Mouse (Mus musculus) forebrain, embryonic 15.5 days (tissue): Measurements from ENCODE around the gene Zmynd8. TPM values are rescaled to one million over a fixed set of nuclear protein-coding genes. Genes with fewer than 3 reads are reported as not detected.

Experiments
- ATAC-seq: fragments of 200-750 bp; cut with Nextera tagmentation; replicated peaks from 2 replicates; pipeline ENCODE4 v1.8.0; 2017; ENCODE audit warnings: mild to moderate bottlenecking, moderate TSS enrichment, moderate library complexity
- H3K27ac ChIP-seq: fragments of 300-500 bp; sonication (generic); replicated peaks from 2 replicates; pipeline ENCODE4 v1.5.1; 2015; ENCODE audit warnings: mild to moderate bottlenecking, inconsistent platforms
- H3K27me3 ChIP-seq: fragments of 300-500 bp; sonication (generic); 2 replicates; pipeline ENCODE4 v1.6.1; 2015; ENCODE audit warnings: inconsistent platforms
- H3K36me3 ChIP-seq: fragments of 300-500 bp; sonication (generic); 2 replicates; pipeline ENCODE4 v1.6.1; 2015; ENCODE audit warnings: mild to moderate bottlenecking, inconsistent platforms
- H3K4me1 ChIP-seq: fragments of 300-500 bp; sonication (generic); 2 replicates; pipeline ENCODE4 v1.6.1; 2015; ENCODE audit warnings: inconsistent platforms
- H3K4me2 ChIP-seq: fragments of 300-500 bp; sonication (generic); replicated peaks from 2 replicates; pipeline ENCODE4 v1.6.1; 2015; ENCODE audit warnings: mild to moderate bottlenecking, inconsistent platforms
- H3K4me3 ChIP-seq: fragments of 300-500 bp; sonication (generic); 2 replicates; pipeline ENCODE4 v1.5.1; 2015; ENCODE audit warnings: mild to moderate bottlenecking, inconsistent platforms
- H3K9ac ChIP-seq: fragments of 300-500 bp; sonication (generic); replicated peaks from 2 replicates; pipeline ENCODE4 v1.6.1; 2015; ENCODE audit warnings: mild to moderate bottlenecking, inconsistent platforms
- H3K9me3 ChIP-seq: fragments of 300-500 bp; sonication (generic); 2 replicates; pipeline ENCODE4 v1.6.1; 2016; ENCODE audit warnings: inconsistent platforms
- WGBS: fragments of 180-500 bp; shearing (Covaris S2); methylation state at CpG from one replicate; pipeline ENCODE4 v1.1.7; 2015; ENCODE audit warnings: mixed read lengths; 5-methylcytosine and 5-hydroxymethylcytosine counted together
- polyA plus RNA-seq: library from polyadenylated mRNA; unstranded; fragments of >200 nt; fragmentation: Nextera tagmentation; extraction: Ambion mirVana; gene quantifications from 2 replicates; pipeline ENCODE4 v1.2.1, GENCODE M21; 2015

Zmynd8 gene
- 81.0 and 85.9 TPM in 2 replicates for polyA plus RNA-seq

GRCm38 (mm10) chr2:165898202-165899194 is at the start of gene Zmynd8:
Zmynd8 (minus strand) TSS chr2:165899016.
- Histone ChIP-seq H3K27ac (no peak within 1 kb of the TSS), H3K27me3 (no peaks in the 10 kb centered on the region), H3K4me3 (no peak within 1 kb of the TSS), H3K36me3 (no peaks in the 10 kb centered on the region), H3K9ac (no peak within 1 kb of the TSS), H3K4me2 (no peak within 1 kb of the TSS), H3K9me3 (no peaks in the 10 kb centered on the region), H3K4me1 (peaks cover 13% of the 10 kb centered on the region)
- no peak for ATAC-seq
- 44% methylated on average over 23 of the region's 23 CpGs for WGBS

GRCm38 (mm10) chr2:165948007-165948406 is 49.2 kb upstream of the Zmynd8 start:
- Histone ChIP-seq H3K27me3 (no peaks in the 10 kb centered on the region), H3K27ac (no peak overlapping the region), H3K4me3 (no peak overlapping the region), H3K36me3 (no peaks in the 10 kb centered on the region), H3K9ac (no peak overlapping the region), H3K9me3 (no peaks in the 10 kb centered on the region), H3K4me2 (no peak overlapping the region), H3K4me1 (no peaks in the 10 kb centered on the region)
- ATAC-seq, result no peak
- 23% methylated on average over 1 of the region's 1 CpGs for WGBS

- H3K4me1 ChIP-seq, result no peaks in the 10 kb centered on the region
Measured at GRCm38 (mm10) chr2:165946046-165946564, 47.3 kb upstream of the Zmynd8 start.

GRCm38 (mm10) chr2:165944576-165945351 is 45.9 kb upstream of the Zmynd8 start:
- H3K9me3 ChIP-seq, result no peaks in the 10 kb centered on the region
- no peak overlapping the region for H3K4me2 ChIP-seq
- no peak for ATAC-seq
- H3K27me3 ChIP-seq, result no peaks in the 10 kb centered on the region
- H3K4me3 ChIP-seq, result no peak overlapping the region
- H3K36me3 ChIP-seq, result no peaks in the 10 kb centered on the region
- no peak overlapping the region for H3K9ac ChIP-seq
- no peak overlapping the region for H3K27ac ChIP-seq
- H3K4me1 ChIP-seq, result no peaks in the 10 kb centered on the region
- 72% methylated on average over 11 of the region's 11 CpGs for WGBS

More at GRCm38 (mm10) chr2:165946046-165946564, 47.3 kb upstream of the Zmynd8 start:
- no peak for ATAC-seq
- H3K36me3 ChIP-seq, result no peaks in the 10 kb centered on the region
- no peak overlapping the region for H3K4me3 ChIP-seq
- H3K27me3 ChIP-seq, result no peaks in the 10 kb centered on the region
- no peak overlapping the region for H3K4me2 ChIP-seq
- H3K9me3 ChIP-seq, result no peaks in the 10 kb centered on the region
- H3K9ac ChIP-seq, result no peak overlapping the region
- H3K27ac ChIP-seq, result no peak overlapping the region
- 86% methylated on average over 1 of the region's 1 CpGs for WGBS

GRCm38 (mm10) chr2:165943113-165943512 is 44.3 kb upstream of the Zmynd8 start:
- Histone ChIP-seq H3K27me3 (no peaks in the 10 kb centered on the region), H3K9me3 (no peaks in the 10 kb centered on the region), H3K4me1 (no peaks in the 10 kb centered on the region), H3K36me3 (no peaks in the 10 kb centered on the region), H3K4me3 (no peak overlapping the region), H3K27ac (no peak overlapping the region), H3K4me2 (no peak overlapping the region), H3K9ac (no peak overlapping the region)
- WGBS, result 98% methylated on average over 2 of the region's 2 CpGs
- no peak for ATAC-seq

GRCm38 (mm10) chr2:165936106-165936505 is 37.3 kb upstream of the Zmynd8 start:
- H3K27me3 ChIP-seq, result no peaks in the 10 kb centered on the region
- H3K4me1 ChIP-seq, result no peaks in the 10 kb centered on the region
- H3K9me3 ChIP-seq, result no peaks in the 10 kb centered on the region
- no peak overlapping the region for H3K9ac ChIP-seq
- ATAC-seq, result no peak
- 71% methylated on average over 12 of the region's 12 CpGs for WGBS
- no peaks in the 10 kb centered on the region for H3K36me3 ChIP-seq
- no peak overlapping the region for H3K27ac ChIP-seq
- H3K4me3 ChIP-seq, result no peak overlapping the region
- no peak overlapping the region for H3K4me2 ChIP-seq

GRCm38 (mm10) chr2:165927705-165928104 is 28.9 kb upstream of the Zmynd8 start:
- Histone ChIP-seq H3K4me3 (no peak overlapping the region), H3K9ac (no peak overlapping the region), H3K9me3 (no peaks in the 10 kb centered on the region), H3K27ac (no peak overlapping the region), H3K27me3 (no peaks in the 10 kb centered on the region), H3K36me3 (no peaks in the 10 kb centered on the region), H3K4me2 (no peak overlapping the region), H3K4me1 (no peaks in the 10 kb centered on the region)
- ATAC-seq, result no peak
- WGBS, result 96% methylated on average over 16 of the region's 16 CpGs

GRCm38 (mm10) chr2:165926191-165926590 is 27.4 kb upstream of the Zmynd8 start:
- H3K27ac ChIP-seq, result no peak overlapping the region
- 89% methylated on average over 5 of the region's 5 CpGs for WGBS
- no peaks in the 10 kb centered on the region for H3K4me1 ChIP-seq
- H3K4me2 ChIP-seq, result no peak overlapping the region
- no peak overlapping the region for H3K9ac ChIP-seq
- no peaks in the 10 kb centered on the region for H3K9me3 ChIP-seq
- H3K27me3 ChIP-seq, result no peaks in the 10 kb centered on the region
- ATAC-seq, result no peak
- no peaks in the 10 kb centered on the region for H3K36me3 ChIP-seq
- no peak overlapping the region for H3K4me3 ChIP-seq

- Histone ChIP-seq H3K9ac (no peak overlapping the region), H3K4me2 (no peak overlapping the region), H3K27ac (no peak overlapping the region), H3K4me1 (no peaks in the 10 kb centered on the region), H3K27me3 (no peaks in the 10 kb centered on the region), H3K4me3 (no peak overlapping the region), H3K36me3 (no peaks in the 10 kb centered on the region), H3K9me3 (no peaks in the 10 kb centered on the region)
- no peak for ATAC-seq
- WGBS, result 66% methylated on average over 3 of the region's 3 CpGs
Measured at GRCm38 (mm10) chr2:165925144-165925543, 26.3 kb upstream of the Zmynd8 start.

- Histone ChIP-seq H3K4me3 (no peak overlapping the region), H3K27ac (no peak overlapping the region), H3K4me1 (no peaks in the 10 kb centered on the region), H3K9me3 (no peaks in the 10 kb centered on the region), H3K4me2 (no peak overlapping the region), H3K36me3 (no peaks in the 10 kb centered on the region), H3K9ac (no peak overlapping the region), H3K27me3 (no peaks in the 10 kb centered on the region)
- no peak for ATAC-seq
- WGBS, result 82% methylated on average over 2 of the region's 2 CpGs
Measured at GRCm38 (mm10) chr2:165924695-165925094, 25.9 kb upstream of the Zmynd8 start.

- Histone ChIP-seq H3K9ac (no peak overlapping the region), H3K4me3 (no peak overlapping the region), H3K4me1 (no peaks in the 10 kb centered on the region), H3K27ac (no peak overlapping the region), H3K9me3 (no peaks in the 10 kb centered on the region), H3K4me2 (no peak overlapping the region), H3K27me3 (no peaks in the 10 kb centered on the region), H3K36me3 (no peaks in the 10 kb centered on the region)
- WGBS, result 94% methylated on average over 8 of the region's 8 CpGs
- no peak for ATAC-seq
Measured at GRCm38 (mm10) chr2:165923715-165924114, 24.9 kb upstream of the Zmynd8 start.

GRCm38 (mm10) chr2:165922994-165923393 is 24.2 kb upstream of the Zmynd8 start:
- no peaks in the 10 kb centered on the region for H3K27me3 ChIP-seq
- no peak overlapping the region for H3K27ac ChIP-seq
- H3K9ac ChIP-seq, result no peak overlapping the region
- ATAC-seq, result no peak
- no peaks in the 10 kb centered on the region for H3K9me3 ChIP-seq
- H3K4me2 ChIP-seq, result no peak overlapping the region
- WGBS, result 91% methylated on average over 3 of the region's 3 CpGs
- no peak overlapping the region for H3K4me3 ChIP-seq
- no peaks in the 10 kb centered on the region for H3K4me1 ChIP-seq
- H3K36me3 ChIP-seq, result no peaks in the 10 kb centered on the region
